Mouse (Mus musculus) urinary bladder, postnatal 14 days (tissue): ENCODE data around the gene Baz2b.
"Not testable (repeated sequence)": the region's sequence is repeated elsewhere in the genome, so short reads cannot be mapped to it uniquely, and the experiment has no call there.

Source experiments
- DNase-seq: peaks from one replicate; pipeline ENCODE4 v3.0.0; 2021; ENCODE audit warnings: low spot score

The Baz2b gene

GRCm38 (mm10) chr2:60200051-60200562 lies 9.5 kb downstream of the Baz2b start:
- DNase-seq, result no peak

- DNase-seq, result no peak
These were observed 12.8 kb downstream of the Baz2b start for GRCm38 (mm10) chr2:60196841-60197240.

GRCm38 (mm10) chr2:60181696-60182095 lies 27.9 kb downstream of the Baz2b start:
- no peak for DNase-seq

GRCm38 (mm10) chr2:60177490-60177889 lies 32.1 kb downstream of the Baz2b start:
- DNase-seq, result no peak

GRCm38 (mm10) chr2:60176087-60176486 lies 33.6 kb downstream of the Baz2b start:
- DNase-seq, result no peak

GRCm38 (mm10) chr2:60175078-60175477 lies 34.6 kb downstream of the Baz2b start:
- no peak for DNase-seq

GRCm38 (mm10) chr2:60173595-60173994 lies 36.0 kb downstream of the Baz2b start:
- DNase-seq, result peak; percentile 25

GRCm38 (mm10) chr2:60173190-60173589 lies 36.4 kb downstream of the Baz2b start:
- DNase-seq, result no peak

- DNase-seq, result no peak
These were observed 37.1 kb downstream of the Baz2b start for GRCm38 (mm10) chr2:60172531-60172914.

- DNase-seq, result peak; percentile 11
These were observed 37.7 kb downstream of the Baz2b start for GRCm38 (mm10) chr2:60171786-60172530.

GRCm38 (mm10) chr2:60166878-60167277 lies 42.8 kb downstream of the Baz2b start:
- no peak for DNase-seq

- DNase-seq, result no peak
These were observed 44.0 kb downstream of the Baz2b start for GRCm38 (mm10) chr2:60165679-60166078.

- DNase-seq, result no peak
These were observed 45.9 kb downstream of the Baz2b start for GRCm38 (mm10) chr2:60163744-60164143.

- no peak for DNase-seq
These were observed 57.2 kb downstream of the Baz2b start for GRCm38 (mm10) chr2:60152481-60152880.

- no peak for DNase-seq
These were observed 61.0 kb downstream of the Baz2b start for GRCm38 (mm10) chr2:60148651-60149050.

GRCm38 (mm10) chr2:60147428-60147827 lies 62.2 kb downstream of the Baz2b start:
- no peak for DNase-seq

- peak; percentile 7 for DNase-seq
These were observed 63.9 kb downstream of the Baz2b start for GRCm38 (mm10) chr2:60145742-60146141.

GRCm38 (mm10) chr2:60143383-60143782 lies 66.3 kb downstream of the Baz2b start:
- no peak for DNase-seq

- no peak for DNase-seq
These were observed 67.4 kb downstream of the Baz2b start for GRCm38 (mm10) chr2:60142281-60142680.

- no peak for DNase-seq
These were observed 70.9 kb downstream of the Baz2b start for GRCm38 (mm10) chr2:60138751-60139162.

- DNase-seq, result no peak
These were observed 73.8 kb downstream of the Baz2b start for GRCm38 (mm10) chr2:60135796-60136195.

- not testable (repeated sequence) for DNase-seq
These were observed 74.7 kb downstream of the Baz2b start for GRCm38 (mm10) chr2:60134958-60135357.

- DNase-seq, result no peak
These were observed 76.6 kb downstream of the Baz2b start for GRCm38 (mm10) chr2:60133072-60133471.
